Mouse (Mus musculus): ENCODE data around the gene Ell.
"Not testable (repeated sequence)": the region's sequence is repeated elsewhere in the genome, so short reads cannot be mapped to it uniquely, and the experiment has no call there.

- not testable (repeated sequence) for TF ChIP-seq CTCF (IDR thresholded peaks at IDR 0.05; ENCODE audit: borderline replicate concordance, insufficient read depth, low read length); POLR2A (IDR thresholded peaks at IDR 0.05; ENCODE audit: low read depth, low read length)
Observed at GRCm38 (mm10) chr8:70511174-70511573, 28.1 kb upstream of the Ell start.

Data from embryonic fibroblast, embryonic 13.5 days (primary cell).